Mouse (Mus musculus): ENCODE measurements around the gene Myod1. TPM values are rescaled to one million over a fixed set of nuclear protein-coding genes. Genes with fewer than 3 reads are reported as not detected.

Myod1 gene
- total RNA-seq, 2 experiments from 2014 or later, result 0.30 TPM; not detected in 1

GRCm38 (mm10) chr7:46361776-46362175 lies 14.5 kb upstream of the Myod1 start:
- H3K4me3 ChIP-seq, result no peak overlapping the region
- no peak for TF ChIP-seq CTCF (IDR thresholded peaks at IDR 0.05)
- intact Hi-C loops (cut with DNase I), result no loop called here
- no peak for DNase-seq (ENCODE audit: extremely low spot score in 1 of 2, low spot score in 2 of 2)
- H3K27ac ChIP-seq, result no peak overlapping the region

GRCm38 (mm10) chr7:46364154-46364553 lies 12.1 kb upstream of the Myod1 start:
- H3K4me3 ChIP-seq, result no peak overlapping the region
- peak in 1 of 2 experiments; percentile 46 for DNase-seq (ENCODE audit: extremely low spot score in 1 of 2, low spot score in 2 of 2)
- TF ChIP-seq CTCF (IDR thresholded peaks at IDR 0.05), result no peak
- no peak overlapping the region for H3K27ac ChIP-seq
- intact Hi-C loops (cut with DNase I), result no loop called here

- Histone ChIP-seq H3K27ac (no peak overlapping the region), H3K4me3 (no peak overlapping the region)
- no peak for DNase-seq (ENCODE audit: extremely low spot score in 1 of 2, low spot score in 2 of 2)
- no peak for TF ChIP-seq CTCF (IDR thresholded peaks at IDR 0.05)
- intact Hi-C loops (cut with DNase I), result no loop called here
Measured at GRCm38 (mm10) chr7:46365810-46366209, 10.5 kb upstream of the Myod1 start.

GRCm38 (mm10) chr7:46371104-46371503 lies 5.2 kb upstream of the Myod1 start:
- intact Hi-C loops (cut with DNase I), result no loop called here

GRCm38 (mm10) chr7:46377008-46377346 lies 703 bp downstream of the Myod1 start:
- intact Hi-C loops (cut with DNase I), result loop anchor here (5.0 kb wide), 1 partner anchor 280 kb away; no protein-coding TSS in a partner anchor
- TF ChIP-seq CTCF (IDR thresholded peaks at IDR 0.05), result peak; percentile 28
- Histone ChIP-seq H3K27ac (no peak overlapping the region), H3K4me3 (no peak overlapping the region)
- DNase-seq (ENCODE audit: extremely low spot score in 1 of 2, low spot score in 2 of 2), result no peak

More at GRCm38 (mm10) chr7:46371104-46371503, 5.2 kb upstream of the Myod1 start:
- H3K27ac ChIP-seq, result no peak overlapping the region
- no peak for TF ChIP-seq CTCF (IDR thresholded peaks at IDR 0.05)
- H3K4me3 ChIP-seq, result no peak overlapping the region
- no peak for DNase-seq (ENCODE audit: extremely low spot score in 1 of 2, low spot score in 2 of 2)

GRCm38 (mm10) chr7:46378123-46378522 lies 1.8 kb downstream of the Myod1 start:
- TF ChIP-seq CTCF (IDR thresholded peaks at IDR 0.05), result peak; percentile 46
- no peak overlapping the region for H3K4me3 ChIP-seq
- intact Hi-C loops (cut with DNase I), result loop anchor here (1.0 to 5.0 kb wide), 2 partner anchors 98 to 281 kb away; no protein-coding TSS in a partner anchor
- H3K27ac ChIP-seq, result no peak overlapping the region
- no peak for DNase-seq (ENCODE audit: extremely low spot score in 1 of 2, low spot score in 2 of 2)

- Histone ChIP-seq H3K27ac (no peak overlapping the region), H3K4me3 (no peak overlapping the region)
- intact Hi-C loops (cut with DNase I), result loop anchor here (1.0 to 5.0 kb wide), 2 partner anchors 99 to 282 kb away; no protein-coding TSS in a partner anchor
- peak in 1 of 2 experiments; percentile 70 for DNase-seq (ENCODE audit: extremely low spot score in 1 of 2, low spot score in 2 of 2)
- peak; percentile 65 for TF ChIP-seq CTCF (IDR thresholded peaks at IDR 0.05)
Measured at GRCm38 (mm10) chr7:46378983-46379382, 2.7 kb downstream of the Myod1 start.

- intact Hi-C loops (cut with DNase I), result no loop called here
- no peak overlapping the region for H3K4me3 ChIP-seq
- H3K27ac ChIP-seq, result no peak overlapping the region
- peak; percentile 52 for TF ChIP-seq CTCF (IDR thresholded peaks at IDR 0.05)
- DNase-seq (ENCODE audit: extremely low spot score in 1 of 2, low spot score in 2 of 2), result no peak
Measured at GRCm38 (mm10) chr7:46380625-46381024, 4.4 kb downstream of the Myod1 start.

- TF ChIP-seq CTCF (IDR thresholded peaks at IDR 0.05), result no peak
- Histone ChIP-seq H3K4me3 (no peak overlapping the region), H3K27ac (no peak overlapping the region)
- intact Hi-C loops (cut with DNase I), result no loop called here
- DNase-seq (ENCODE audit: extremely low spot score in 1 of 2, low spot score in 2 of 2), result no peak
Measured at GRCm38 (mm10) chr7:46387430-46387829, 11.2 kb downstream of the Myod1 start.

GRCm38 (mm10) chr7:46389456-46390085 lies 13.3 kb downstream of the Myod1 start:
- TF ChIP-seq CTCF (IDR thresholded peaks at IDR 0.05), result no peak
- no peak for DNase-seq (ENCODE audit: extremely low spot score in 1 of 2, low spot score in 2 of 2)
- Histone ChIP-seq H3K4me3 (no peak overlapping the region), H3K27ac (no peak overlapping the region)
- intact Hi-C loops (cut with DNase I), result loop anchor here (5.0 kb wide), 1 partner anchor 323 kb away; the partner anchor contains the start of gene Saal1

- no peak for TF ChIP-seq CTCF (IDR thresholded peaks at IDR 0.05)
- H3K4me3 ChIP-seq, result no peak overlapping the region
- intact Hi-C loops (cut with DNase I), result loop anchor here (5.0 kb wide), 1 partner anchor 322 kb away; the partner anchor contains the start of gene Saal1
- no peak overlapping the region for H3K27ac ChIP-seq
- DNase-seq (ENCODE audit: extremely low spot score in 1 of 2, low spot score in 2 of 2), result no peak
Measured at GRCm38 (mm10) chr7:46390226-46390625, 14.0 kb downstream of the Myod1 start.

GRCm38 (mm10) chr7:46391701-46392100 lies 15.4 kb downstream of the Myod1 start:
- no peak for TF ChIP-seq CTCF (IDR thresholded peaks at IDR 0.05)
- no peak overlapping the region for H3K27ac ChIP-seq
- intact Hi-C loops (cut with DNase I), result loop anchor here (2.0 to 5.0 kb wide), 2 partner anchors 177 to 321 kb away; partner anchors contain the start of gene Saal1
- no peak overlapping the region for H3K4me3 ChIP-seq
- no peak for DNase-seq (ENCODE audit: extremely low spot score in 1 of 2, low spot score in 2 of 2)

GRCm38 (mm10) chr7:46393116-46393515 lies 16.8 kb downstream of the Myod1 start:
- DNase-seq (ENCODE audit: extremely low spot score in 1 of 2, low spot score in 2 of 2), result peak; percentile 82 to 88
- intact Hi-C loops (cut with DNase I), result loop anchor here (1.0 to 5.0 kb wide), 3 partner anchors 176 to 319 kb away; partner anchors contain the start of gene Saal1
- H3K27ac ChIP-seq, result no peak overlapping the region
- H3K4me3 ChIP-seq, result no peak overlapping the region
- peak; percentile 95 for TF ChIP-seq CTCF (IDR thresholded peaks at IDR 0.05)

All from left cerebral cortex, adult 2 months (tissue).